Mouse (Mus musculus) leukemia stem cell, adult 10-12 weeks (primary cell): ENCODE results near the gene Mief2. TPM values are rescaled to one million over a fixed set of nuclear protein-coding genes. Genes with fewer than 3 reads are reported as not detected.

Experiments
- polyA plus RNA-seq: library from polyadenylated mRNA; stranded (reverse); fragments of >175 nt; gene quantifications from 2 replicates; pipeline ENCODE4 v1.2.3, GENCODE M21; 2012; ENCODE audit warnings: low replicate concordance

Mief2 gene
- polyA plus RNA-seq = 22.5 and 39.5 TPM in 2 replicates

GRCm38 (mm10) chr11:60728260-60728761, at the start of gene Mief2:
Gene Mief2, plus strand, starts transcription at chr11:60728398.

GRCm38 (mm10) chr11:60699524-60700075, 28.6 kb upstream of the Mief2 start, which contains the start of gene Llgl1:
Gene Llgl1, plus strand, starts transcription at chr11:60699723.

GRCm38 (mm10) chr11:60726601-60727391, 1.4 kb upstream of the Mief2 start, which contains the start of gene Flii:
Gene Flii, minus strand, starts transcription at chr11:60727263.

GRCm38 (mm10) chr11:60776829-60777740, 48.9 kb downstream of the Mief2 start, which contains the start of the genes Top3a and Smcr8:
Gene Top3a, minus strand, starts transcription at chr11:60777365.
Gene Smcr8, plus strand, starts transcription at chr11:60777524.

Other genes with a start within 250 kb of the Mief2 start
- 35.7 and 41.5 TPM in 2 replicates for gene Alkbh5, start 192.0 kb upstream of the Mief2 start, polyA plus RNA-seq
- gene Llgl1, start 28.7 kb upstream of the Mief2 start, polyA plus RNA-seq = 16.4 and 40.4 TPM in 2 replicates
- 16.2 and 120 TPM in 2 replicates for gene Flii, start 1.1 kb upstream of the Mief2 start, polyA plus RNA-seq
- gene Top3a, start 49.0 kb downstream of the Mief2 start, polyA plus RNA-seq = 1.7 and 6.6 TPM in 2 replicates
- gene Smcr8, start 49.1 kb downstream of the Mief2 start, polyA plus RNA-seq = 0.97 and 3.1 TPM in 2 replicates
- gene Shmt1, start 83.3 kb downstream of the Mief2 start, polyA plus RNA-seq = 1.0 and 2.3 TPM in 2 replicates
- 2.1 and 5.7 TPM in 2 replicates for gene Dhrs7b, start 102.2 kb downstream of the Mief2 start, polyA plus RNA-seq
- 9.4 and 11.9 TPM in 2 replicates for gene Tmem11, start 150.9 kb downstream of the Mief2 start, polyA plus RNA-seq
- 5.6 and 45.7 TPM in 2 replicates for gene Natd1, start 186.4 kb downstream of the Mief2 start, polyA plus RNA-seq
- 139 and 192 TPM in 2 replicates for gene Map2k3, start 203.6 kb downstream of the Mief2 start, polyA plus RNA-seq